Mouse (Mus musculus): ENCODE measurements around the gene Cubn.

Gene Cubn

GRCm38 (mm10) chr2:13407698-13408097, 83.9 kb downstream of the Cubn start:
- no peak for DNase-seq (ENCODE audit: low spot score)

- no peak for DNase-seq (ENCODE audit: low spot score)
These were observed 84.3 kb downstream of the Cubn start for GRCm38 (mm10) chr2:13407272-13407671.

GRCm38 (mm10) chr2:13404986-13405678, 86.5 kb downstream of the Cubn start:
- no peak for DNase-seq (ENCODE audit: low spot score)

GRCm38 (mm10) chr2:13400831-13401230, 90.8 kb downstream of the Cubn start:
- DNase-seq (ENCODE audit: low spot score) = no peak

- DNase-seq (ENCODE audit: low spot score) = no peak
These were observed 92.0 kb downstream of the Cubn start for GRCm38 (mm10) chr2:13399480-13400072.

- DNase-seq (ENCODE audit: low spot score) = no peak
These were observed 92.7 kb downstream of the Cubn start for GRCm38 (mm10) chr2:13398955-13399354.

GRCm38 (mm10) chr2:13398551-13398950, 93.1 kb downstream of the Cubn start:
- DNase-seq (ENCODE audit: low spot score) = no peak

GRCm38 (mm10) chr2:13396124-13396540, 95.5 kb downstream of the Cubn start:
- DNase-seq (ENCODE audit: low spot score) = no peak

GRCm38 (mm10) chr2:13391018-13391417, 100.6 kb downstream of the Cubn start:
- DNase-seq (ENCODE audit: low spot score) = no peak

- DNase-seq (ENCODE audit: low spot score) = no peak
These were observed 105.0 kb downstream of the Cubn start for GRCm38 (mm10) chr2:13386631-13387030.

- DNase-seq (ENCODE audit: low spot score) = no peak
These were observed 105.9 kb downstream of the Cubn start for GRCm38 (mm10) chr2:13385542-13386345.

GRCm38 (mm10) chr2:13384775-13385541, 106.7 kb downstream of the Cubn start:
- DNase-seq (ENCODE audit: low spot score) = no peak

- DNase-seq (ENCODE audit: low spot score) = no peak
These were observed 115.4 kb downstream of the Cubn start for GRCm38 (mm10) chr2:13376166-13376565.

GRCm38 (mm10) chr2:13373291-13373690, 118.3 kb downstream of the Cubn start:
- DNase-seq (ENCODE audit: low spot score) = no peak

- DNase-seq (ENCODE audit: low spot score) = no peak
These were observed 118.8 kb downstream of the Cubn start for GRCm38 (mm10) chr2:13372825-13373224.

GRCm38 (mm10) chr2:13372256-13372824, 119.3 kb downstream of the Cubn start:
- DNase-seq (ENCODE audit: low spot score) = no peak

GRCm38 (mm10) chr2:13371797-13372170, 119.8 kb downstream of the Cubn start:
- no peak for DNase-seq (ENCODE audit: low spot score)

- no peak for DNase-seq (ENCODE audit: low spot score)
These were observed 120.4 kb downstream of the Cubn start for GRCm38 (mm10) chr2:13371072-13371796.

- no peak for DNase-seq (ENCODE audit: low spot score)
These were observed 121.1 kb downstream of the Cubn start for GRCm38 (mm10) chr2:13370556-13370955.

GRCm38 (mm10) chr2:13368517-13368916, 123.1 kb downstream of the Cubn start:
- no peak for DNase-seq (ENCODE audit: low spot score)

- DNase-seq (ENCODE audit: low spot score) = no peak
These were observed 133.6 kb downstream of the Cubn start for GRCm38 (mm10) chr2:13357885-13358552.
